Mouse (Mus musculus): Measurements from ENCODE around the gene Syt1.

- TF ChIP-seq CTCF (IDR thresholded peaks at IDR 0.05; ENCODE audit: borderline replicate concordance, extremely low read depth, insufficient read depth, insufficient read length): no peak
- no peak for TF ChIP-seq POLR2A (IDR thresholded peaks at IDR 0.05; ENCODE audit: borderline replicate concordance, extremely low read depth, insufficient read depth, insufficient read length, poor library complexity, severe bottlenecking)
Observed at GRCm38 (mm10) chr10:108534112-108534511, 476.7 kb downstream of the Syt1 start.
